Mouse (Mus musculus): ENCODE results near the gene Frs2. TPM values are rescaled to one million over a fixed set of nuclear protein-coding genes. Genes with fewer than 3 reads are reported as not detected.
"Not testable (repeated sequence)": the region's sequence is repeated elsewhere in the genome, so short reads cannot be mapped to it uniquely, and the experiment has no call there.

The Frs2 gene
- total RNA-seq, 2 experiments from 2014 or later = 9.1 to 9.2 TPM

GRCm38 (mm10) chr10:117045175-117046056, 102.9 kb downstream of the Frs2 start, which contains the start of gene Lrrc10:
TSS of gene Lrrc10 (plus strand) at chr10:117045341.
- DNase-seq (ENCODE audit: low spot score) = no peak

DNA sequence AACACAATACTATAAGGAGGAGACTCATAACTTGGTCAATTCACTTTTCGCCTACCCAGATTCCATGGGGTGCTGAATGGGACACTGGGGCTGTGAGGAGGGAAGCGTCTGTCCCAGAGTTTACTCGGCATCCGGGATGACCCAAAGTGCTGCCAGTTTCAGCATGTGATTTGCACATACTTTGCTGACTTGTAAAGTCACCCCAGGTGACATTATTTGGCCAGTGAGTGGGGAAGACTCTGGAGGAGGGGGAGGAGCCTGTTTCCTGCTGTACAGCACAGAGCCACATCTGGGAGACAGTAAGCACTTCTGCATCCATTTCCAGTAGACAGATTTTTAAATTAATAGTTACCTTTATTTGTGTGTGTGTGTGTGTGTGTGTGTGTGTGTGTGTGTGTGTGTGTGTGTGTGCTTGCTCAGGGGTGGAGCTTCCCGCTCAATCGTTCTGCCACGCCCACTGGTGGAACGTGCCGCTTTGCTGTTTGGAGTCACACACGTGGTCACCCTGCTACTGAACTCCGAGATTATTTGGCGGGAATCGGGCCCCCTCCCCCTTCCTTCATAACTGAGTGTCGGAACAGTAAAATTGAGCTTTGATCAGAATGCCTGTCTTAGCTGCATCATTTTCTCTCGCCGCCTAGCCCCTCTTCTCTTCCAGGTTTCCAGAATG, 104.7 kb downstream of the Frs2 start:
- not testable (repeated sequence) for DNase-seq (ENCODE audit: low spot score)

- DNase-seq (ENCODE audit: low spot score) = no peak
These were observed 106.0 kb downstream of the Frs2 start for GRCm38 (mm10) chr10:117042295-117042694.

- no peak for DNase-seq (ENCODE audit: low spot score)
These were observed 108.0 kb downstream of the Frs2 start for GRCm38 (mm10) chr10:117040355-117040754.

DNA sequence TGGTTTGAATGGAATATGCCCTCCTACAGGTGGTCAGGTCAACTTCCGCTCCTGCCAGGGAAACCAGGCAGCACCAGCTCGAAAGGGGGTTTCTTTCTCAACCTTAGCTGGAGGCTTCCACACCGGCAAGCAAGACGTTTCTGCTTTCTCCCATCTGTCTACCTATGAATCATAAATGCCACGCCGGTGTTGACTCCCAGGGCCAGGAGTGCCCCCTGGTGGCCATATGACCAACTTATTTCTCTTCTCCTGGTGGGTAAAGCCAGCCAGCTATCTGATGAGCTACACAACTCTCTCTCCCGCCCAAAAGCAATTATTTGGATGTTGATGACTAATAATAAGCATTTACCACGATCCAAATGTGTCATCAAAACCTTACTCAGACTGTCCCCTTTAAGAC, 114.5 kb downstream of the Frs2 start:
- peak; percentile 86 for DNase-seq (ENCODE audit: low spot score)

GRCm38 (mm10) chr10:117031160-117031559, 117.2 kb downstream of the Frs2 start:
- DNase-seq (ENCODE audit: low spot score) = no peak

- DNase-seq (ENCODE audit: low spot score) = no peak
These were observed 122.2 kb downstream of the Frs2 start for GRCm38 (mm10) chr10:117026176-117026575.

DNA sequence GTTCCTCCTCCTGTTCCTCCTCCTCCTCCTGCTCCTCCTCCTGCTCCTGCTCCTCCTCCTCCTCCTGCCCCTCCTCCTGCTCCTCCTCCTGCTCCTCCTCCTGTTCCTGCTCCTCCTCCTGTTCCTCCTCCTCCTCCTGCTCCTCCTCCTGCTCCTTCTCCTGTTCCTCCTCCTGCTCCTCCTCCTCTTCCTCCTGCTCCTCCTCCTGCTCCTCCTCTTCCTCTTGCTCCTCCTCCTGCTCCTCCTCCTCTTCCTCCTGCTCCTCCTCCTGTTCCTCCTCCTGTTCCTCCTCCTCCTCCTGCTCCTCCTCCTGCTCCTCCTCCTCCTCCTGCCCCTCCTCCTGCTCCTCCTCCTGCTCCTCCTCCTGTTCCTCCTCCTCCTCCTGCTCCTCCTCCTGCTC, 122.6 kb downstream of the Frs2 start:
- not testable (repeated sequence) for DNase-seq (ENCODE audit: low spot score)

- DNase-seq (ENCODE audit: low spot score) = no peak
These were observed 124.6 kb downstream of the Frs2 start for GRCm38 (mm10) chr10:117023693-117024092.

- DNase-seq (ENCODE audit: low spot score) = peak; percentile 86
These were observed 127.1 kb downstream of the Frs2 start for GRCm38 (mm10) chr10:117021020-117021754.

Other genes with a start within 250 kb of the Frs2 start
- gene Rab3ip, start 197.8 kb downstream of the Frs2 start, total RNA-seq (2021) = 10 to 100 TPM; 29.9 to 33.8 TPM
- gene Gm10271, start 175.9 kb downstream of the Frs2 start, total RNA-seq (2021) = not detected
- 10 to 100 TPM; 23.5 to 29.6 TPM for gene Best3, start 162.2 kb downstream of the Frs2 start, total RNA-seq (2021)
- under 1 TPM in 1 of 2 experiments, not detected in 1; 0.37 TPM for gene Lrrc10, start 103.2 kb downstream of the Frs2 start, total RNA-seq (2021)
- gene Cct2, start 84.7 kb downstream of the Frs2 start, total RNA-seq (2021) = 100 to 1,000 TPM; 110 to 112 TPM
- 10 to 100 TPM; 14.4 to 15.1 TPM for gene Yeats4, start 76.0 kb upstream of the Frs2 start, total RNA-seq (2021)
- gene 9530003J23Rik, start 90.2 kb upstream of the Frs2 start, total RNA-seq (2021) = not detected
- gene Lyz2, start 133.8 kb upstream of the Frs2 start, total RNA-seq (2021) = 10 to 100 TPM; 28.7 to 48.4 TPM
- gene Lyz1, start 144.3 kb upstream of the Frs2 start, total RNA-seq (2021) = 1 to 10 TPM; 3.9 to 6.6 TPM
- 10 to 100 TPM; 18.1 to 22.0 TPM for gene Cpsf6, start 231.5 kb upstream of the Frs2 start, total RNA-seq (2021)

Data from gastrocnemius, adult 18-20 months (tissue).